Mouse (Mus musculus) ES-Bruce4 (cell line): ENCODE measurements at regions not wholly inside any gene's neighbourhood (a gene's known extent, or its start where the extent isn't known, plus 50 kb on each side); places are given as distances from the start of the nearest gene placed in this dataset.

Source experiments
- CTCF ChIP-seq: IDR thresholded peaks from one replicate; pipeline ENCODE4 v1.8.1; 2011; ENCODE audit warnings: low read depth, low read length
- EP300 ChIP-seq: IDR thresholded peaks from 2 replicates; pipeline ENCODE4 v1.6.1; 2011; ENCODE audit warnings: low read depth, low read length; ENCODE audit not compliant: insufficient read depth
- POLR2A ChIP-seq: IDR thresholded peaks from one replicate; pipeline ENCODE4 v1.8.1; 2011; ENCODE audit warnings: low read length; ENCODE audit not compliant: insufficient read depth

- TF ChIP-seq CTCF (no peak), POLR2A (no peak), EP300 (no peak)
Measured at GRCm38 (mm10) chr12:16387035-16387434, 223.7 kb downstream of the Lpin1 start.
